Mouse (Mus musculus) myocyte (in vitro differentiated cells): Measurements from ENCODE around the gene Rnf220. TPM values are rescaled to one million over a fixed set of nuclear protein-coding genes. Genes with fewer than 3 reads are reported as not detected.

Source experiments
- H3K27me3 ChIP-seq: one replicate; pipeline ENCODE4 v1.6.1; 2011; ENCODE audit not compliant: control insufficient read depth, insufficient read depth, insufficient read length
- H3K36me3 ChIP-seq: one replicate; pipeline ENCODE4 v1.6.1; 2011; ENCODE audit not compliant: control insufficient read depth, insufficient read depth
- H3K4me2 ChIP-seq: one replicate; pipeline ENCODE4 v1.6.1; 2011; ENCODE audit warnings: low read depth, control low read depth
- H3K4me3 ChIP-seq: one replicate; pipeline ENCODE4 v1.5.1; 2011; ENCODE audit warnings: mild to moderate bottlenecking, control low read depth, moderate library complexity
- H3K79me2 ChIP-seq: one replicate; pipeline ENCODE4 v1.6.1; 2011; ENCODE audit not compliant: control insufficient read depth, insufficient read depth
- H3ac ChIP-seq: one replicate; pipeline ENCODE4 v1.6.1; 2011; ENCODE audit not compliant: control insufficient read depth, insufficient read length
- CEBPB ChIP-seq: IDR thresholded peaks from 2 replicates; pipeline ENCODE4 v1.6.1; 2011; ENCODE audit warnings: mild to moderate bottlenecking, moderate library complexity; ENCODE audit not compliant: poor library complexity, insufficient read depth, severe bottlenecking
- E2F4 ChIP-seq: IDR thresholded peaks from one replicate; pipeline ENCODE4 v1.6.1; 2011; ENCODE audit warnings: mild to moderate bottlenecking, control low read depth, moderate library complexity; ENCODE audit not compliant: insufficient read depth
- MAX ChIP-seq: IDR thresholded peaks from one replicate; pipeline ENCODE4 v1.6.1; 2011; ENCODE audit warnings: low read depth, mild to moderate bottlenecking, control low read depth
- MYOD1 ChIP-seq, 3 experiments: IDR thresholded peaks; one replicate each; pipeline ENCODE4 v1.6.1; 2011; ENCODE audit warnings: control low read depth in 2 of 3, low read depth in 2 of 3, mild to moderate bottlenecking in 2 of 3, moderate library complexity in 1 of 3; ENCODE audit not compliant: insufficient read length in 2 of 3, control insufficient read depth in 1 of 3
- MYOG ChIP-seq, 3 experiments: IDR thresholded peaks; one replicate each; pipeline ENCODE4 v1.6.1; 2011; ENCODE audit warnings: control low read depth in 2 of 3, low read depth in 2 of 3, mild to moderate bottlenecking in 2 of 3; ENCODE audit not compliant: insufficient read length in 2 of 3, control insufficient read depth in 1 of 3, insufficient read depth in 1 of 3
- POLR2A ChIP-seq: IDR thresholded peaks from one replicate; pipeline ENCODE4 v1.6.1; 2011; ENCODE audit warnings: low read depth, mild to moderate bottlenecking, control low read depth, moderate library complexity; ENCODE audit not compliant: insufficient read length
- POLR2AphosphoS2 ChIP-seq: IDR thresholded peaks from one replicate; pipeline ENCODE4 v1.6.1; 2011; ENCODE audit warnings: low read depth, control low read depth; ENCODE audit not compliant: insufficient read length
- REST ChIP-seq: IDR thresholded peaks from one replicate; pipeline ENCODE4 v1.6.1; 2011; ENCODE audit warnings: mild to moderate bottlenecking, control low read depth, moderate library complexity; ENCODE audit not compliant: insufficient read depth, insufficient read length
- SRF ChIP-seq: IDR thresholded peaks from one replicate; pipeline ENCODE4 v1.6.1; 2011; ENCODE audit warnings: low read depth; ENCODE audit not compliant: control insufficient read depth, insufficient read length
- TCF12 ChIP-seq: IDR thresholded peaks from one replicate; pipeline ENCODE4 v1.6.1; 2011; ENCODE audit warnings: mild to moderate bottlenecking, control low read depth; ENCODE audit not compliant: poor library complexity, insufficient read depth, severe bottlenecking
- TCF3 ChIP-seq: IDR thresholded peaks from one replicate; pipeline ENCODE4 v1.6.1; 2011; ENCODE audit warnings: low read depth, control low read depth; ENCODE audit not compliant: insufficient read length
- USF1 ChIP-seq: IDR thresholded peaks from one replicate; pipeline ENCODE4 v1.6.1; 2011; ENCODE audit warnings: low read depth, mild to moderate bottlenecking, control low read depth, moderate library complexity
- polyA plus RNA-seq: library from polyadenylated mRNA; unstranded; fragments of >200 nt; fragmentation: generic; extraction: Trizol; gene quantifications from one replicate; pipeline ENCODE4 v1.2.1, GENCODE M21; 2012; ENCODE audit warnings: missing spikeins

Gene Rnf220
- polyA plus RNA-seq, 1 experiment: 60.4 TPM

DNA sequence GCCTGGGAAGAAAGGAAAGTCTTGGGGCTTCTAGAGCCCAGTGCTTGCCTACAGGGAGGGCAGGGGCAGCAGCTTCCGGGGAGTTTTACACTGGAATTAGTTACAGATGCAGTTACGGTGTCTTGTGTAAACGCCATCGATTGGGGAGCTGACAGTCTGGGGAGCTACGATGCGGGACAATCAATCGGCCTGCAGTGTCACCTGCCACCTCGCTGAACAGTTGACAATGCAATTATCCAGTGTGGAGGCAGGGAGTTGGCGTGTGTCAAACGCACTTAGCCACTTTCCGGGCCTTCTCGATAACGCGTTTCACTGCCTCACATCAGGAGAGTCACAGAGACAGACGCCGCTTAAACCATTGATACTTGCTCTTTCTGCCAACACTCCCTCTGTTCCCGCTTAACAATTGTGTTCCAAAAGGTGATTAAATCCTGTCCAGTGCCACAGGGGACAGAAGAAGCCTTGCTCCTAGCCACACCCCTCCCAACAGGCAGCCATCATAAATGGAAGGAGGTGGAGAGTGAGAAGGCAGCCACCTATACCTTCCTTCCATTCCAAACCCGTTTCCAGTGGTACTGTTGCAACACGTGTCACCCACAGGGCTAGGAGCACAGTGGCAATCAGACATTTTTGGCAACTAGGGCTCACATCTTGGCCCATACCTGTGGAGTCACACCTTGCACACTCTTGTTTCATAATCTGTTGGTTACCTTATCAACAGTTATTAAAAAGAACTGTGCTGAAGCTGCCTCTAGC, 215.6 kb downstream of the Rnf220 start:
- no peak for TF ChIP-seq MYOG (IDR thresholded peaks at IDR 0.05; ENCODE audit: control insufficient read depth in 1 of 3, insufficient read depth in 1 of 3, insufficient read length in 2 of 3, low read depth in 2 of 3)
- no peak for TF ChIP-seq TCF3
- no peak for TF ChIP-seq POLR2AphosphoS2
- Histone ChIP-seq H3K27me3 (no peaks in the 10 kb centered on the region), H3ac (no peak overlapping the region), H3K4me3 (no peak overlapping the region), H3K4me2 (no peak overlapping the region), H3K79me2 (no peaks in the 10 kb centered on the region), H3K36me3 (peaks cover 18% of the 10 kb centered on the region)

DNA sequence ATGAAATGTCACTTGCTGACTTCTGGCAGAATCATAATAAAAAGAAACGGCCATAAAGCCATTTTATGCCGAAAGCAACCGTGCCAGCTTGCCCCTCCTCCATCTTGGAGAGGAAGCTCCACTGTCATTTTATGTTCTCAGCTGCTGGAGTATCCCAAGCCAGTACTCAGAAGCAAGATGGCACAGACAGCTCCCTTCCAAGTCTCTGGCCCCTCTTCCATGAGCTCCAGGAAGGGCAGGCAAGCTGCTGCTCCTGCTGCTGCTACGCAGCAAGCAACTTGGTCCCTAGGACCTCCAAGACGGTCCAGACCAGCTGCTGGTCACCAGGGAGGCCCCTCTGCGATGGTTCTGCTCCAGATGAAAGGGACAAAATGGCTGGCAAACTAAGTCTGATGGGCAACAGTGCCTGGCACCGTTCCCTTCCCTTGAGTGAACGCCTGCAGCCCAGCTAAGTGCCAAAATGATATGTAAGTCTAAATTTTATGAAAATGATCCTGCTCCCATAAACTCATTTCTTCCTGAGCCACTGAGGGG, 216.4 kb downstream of the Rnf220 start:
- Histone ChIP-seq H3K36me3 (peaks cover 20% of the 10 kb centered on the region), H3K4me2 (no peak overlapping the region), H3ac (no peak overlapping the region), H3K27me3 (no peaks in the 10 kb centered on the region), H3K79me2 (no peaks in the 10 kb centered on the region), H3K4me3 (no peak overlapping the region)
- TF ChIP-seq USF1: no peak
- no peak for TF ChIP-seq MYOD1 (IDR thresholded peaks at IDR 0.05; ENCODE audit: control insufficient read depth in 1 of 3, insufficient read length in 2 of 3, low read depth in 2 of 3)
- TF ChIP-seq POLR2A: no peak
- no peak for TF ChIP-seq TCF12
- TF ChIP-seq E2F4: no peak
- TF ChIP-seq POLR2AphosphoS2: no peak
- TF ChIP-seq MAX: no peak
- TF ChIP-seq REST: no peak

DNA sequence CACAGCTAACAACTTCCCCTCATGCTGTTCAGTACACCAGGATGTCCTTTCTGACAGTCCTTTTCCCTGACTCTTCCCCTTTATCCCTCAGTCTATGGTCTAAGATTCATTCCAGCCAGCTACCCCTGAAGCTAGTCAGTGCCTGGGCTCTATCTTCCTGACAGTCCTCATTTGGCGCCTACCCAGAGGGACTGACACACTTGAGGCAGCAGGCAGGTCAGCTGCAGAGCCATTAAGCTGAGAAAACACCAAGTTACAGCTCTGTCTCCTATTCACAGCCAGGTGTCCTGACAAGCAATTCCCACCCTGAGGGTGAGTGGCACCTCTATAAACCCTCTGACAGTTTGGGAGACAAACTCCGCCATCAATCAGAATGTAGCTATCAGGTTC, 217.6 kb downstream of the Rnf220 start:
- Histone ChIP-seq H3K4me2 (no peak overlapping the region), H3K27me3 (no peaks in the 10 kb centered on the region), H3K79me2 (no peaks in the 10 kb centered on the region), H3K36me3 (peaks cover 28% of the 10 kb centered on the region), H3K4me3 (no peak overlapping the region), H3ac (no peak overlapping the region)
- no peak for TF ChIP-seq MYOD1 (IDR thresholded peaks at IDR 0.05; ENCODE audit: control insufficient read depth in 1 of 3, insufficient read length in 2 of 3, low read depth in 2 of 3)
- TF ChIP-seq E2F4: no peak

GRCm38 (mm10) chr4:117278381-117279252, 218.2 kb downstream of the Rnf220 start:
- Histone ChIP-seq H3K36me3 (peaks cover 31% of the 10 kb centered on the region), H3ac (no peak overlapping the region)

DNA sequence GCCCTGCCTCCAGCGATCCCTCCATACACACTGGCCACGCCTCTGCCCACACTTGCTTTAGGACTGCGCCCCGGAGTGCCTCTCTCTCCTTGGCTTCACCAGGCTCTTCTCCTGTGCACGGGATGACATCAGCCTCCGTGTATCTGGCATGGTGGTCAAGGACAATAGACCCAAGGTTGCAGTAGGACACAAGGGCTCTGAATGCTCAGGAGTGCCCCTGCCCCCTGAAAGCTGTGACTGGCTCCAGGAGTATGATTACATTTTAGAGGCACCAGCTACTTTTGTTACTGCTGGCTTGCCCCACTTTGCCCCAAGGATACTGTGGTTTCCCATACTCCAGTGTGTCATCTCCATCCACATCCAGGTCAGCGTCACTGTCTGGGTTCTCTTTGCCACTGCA, 219.2 kb downstream of the Rnf220 start:
- Histone ChIP-seq H3K79me2 (no peaks in the 10 kb centered on the region), H3K4me3 (no peak overlapping the region), H3K27me3 (no peaks in the 10 kb centered on the region), H3K4me2 (no peak overlapping the region), H3ac (no peak overlapping the region), H3K36me3 (peaks cover 27% of the 10 kb centered on the region)
- TF ChIP-seq MAX: no peak
- TF ChIP-seq SRF: no peak
- TF ChIP-seq MYOD1 (IDR thresholded peaks at IDR 0.05; ENCODE audit: control insufficient read depth in 1 of 3, insufficient read length in 2 of 3, low read depth in 2 of 3): no peak
- TF ChIP-seq MYOG (IDR thresholded peaks at IDR 0.05; ENCODE audit: control insufficient read depth in 1 of 3, insufficient read depth in 1 of 3, insufficient read length in 2 of 3, low read depth in 2 of 3): no peak
- no peak for TF ChIP-seq CEBPB
- TF ChIP-seq TCF12: no peak
- TF ChIP-seq POLR2A: no peak
- no peak for TF ChIP-seq USF1
- no peak for TF ChIP-seq POLR2AphosphoS2
- no peak for TF ChIP-seq E2F4
- no peak for TF ChIP-seq TCF3
- TF ChIP-seq REST: no peak

More at GRCm38 (mm10) chr4:117278381-117279252, 218.2 kb downstream of the Rnf220 start:
- Histone ChIP-seq H3K4me3 (no peak overlapping the region), H3K79me2 (no peaks in the 10 kb centered on the region), H3K27me3 (no peaks in the 10 kb centered on the region), H3K4me2 (no peak overlapping the region)
- TF ChIP-seq POLR2A (no peak), MAX (no peak), MYOG (IDR thresholded peaks at IDR 0.05; ENCODE audit: control insufficient read depth in 1 of 3, insufficient read depth in 1 of 3, insufficient read length in 2 of 3, low read depth in 2 of 3) (no peak), REST (no peak), E2F4 (no peak), SRF (no peak), CEBPB (no peak)
